Mouse (Mus musculus) forebrain, postnatal 0 days (tissue): Measurements from ENCODE around the gene Taf4. TPM values are rescaled to one million over a fixed set of nuclear protein-coding genes. Genes with fewer than 3 reads are reported as not detected.

ENCODE experiments used
- ATAC-seq: fragments of 200-750 bp; cut with Nextera tagmentation; 2 replicates; pipeline ENCODE4 v1.8.0; 2017; ENCODE audit warnings: mild to moderate bottlenecking, moderate library complexity
- DNase-seq: peaks from one replicate; pipeline ENCODE4 v3.0.0-alpha.2; 2015
- H3K27ac ChIP-seq: fragments of 300-500 bp; sonication (generic); 2 replicates; pipeline ENCODE4 v1.5.1; 2014; ENCODE audit warnings: low read depth, mild to moderate bottlenecking, antibody characterized with exemption, low read length, moderate library complexity, mixed read lengths
- H3K27me3 ChIP-seq: fragments of 300-500 bp; sonication (generic); 2 replicates; pipeline ENCODE4 v1.6.1; 2014; ENCODE audit warnings: mild to moderate bottlenecking, low read length, mixed read lengths; ENCODE audit not compliant: insufficient read depth
- H3K36me3 ChIP-seq: fragments of 300-500 bp; sonication (generic); 2 replicates; pipeline ENCODE4 v1.6.1; 2014; ENCODE audit warnings: mild to moderate bottlenecking, moderate library complexity; ENCODE audit not compliant: insufficient read depth
- H3K4me1 ChIP-seq: fragments of 300-500 bp; sonication (generic); 2 replicates; pipeline ENCODE4 v1.6.1; 2014; ENCODE audit warnings: antibody characterized with exemption; ENCODE audit not compliant: insufficient read depth
- H3K4me2 ChIP-seq: fragments of 300-500 bp; sonication (generic); 2 replicates; pipeline ENCODE4 v1.6.1; 2014; ENCODE audit warnings: low read depth, mild to moderate bottlenecking, moderate library complexity
- H3K4me3 ChIP-seq: fragments of 300-500 bp; sonication (generic); 2 replicates; pipeline ENCODE4 v1.5.1; 2014; ENCODE audit warnings: low read depth, low read length, mixed read lengths
- H3K9ac ChIP-seq: fragments of 300-500 bp; sonication (generic); 2 replicates; pipeline ENCODE4 v1.6.1; 2014; ENCODE audit warnings: mild to moderate bottlenecking
- H3K9me3 ChIP-seq: fragments of 300-500 bp; sonication (generic); 2 replicates; pipeline ENCODE4 v1.6.1; 2016; ENCODE audit warnings: low read length
- CTCF ChIP-seq: sonication (generic); IDR thresholded peaks from 2 replicates; pipeline ENCODE4 v1.5.1; 2016; ENCODE audit warnings: antibody characterized with exemption, control low read depth, low read depth
- WGBS: fragments of 180-500 bp; shearing (Covaris S2); extraction: QIAGEN DNeasy Blood & Tissue Kit; methylation state at CpG from one replicate; pipeline ENCODE4 v1.1.7; 2014; 5-methylcytosine and 5-hydroxymethylcytosine counted together
- polyA plus RNA-seq: library from polyadenylated mRNA; unstranded; fragments of >200 nt; fragmentation: Nextera tagmentation; extraction: Ambion mirVana; gene quantifications from 2 replicates; pipeline ENCODE4 v1.2.1, GENCODE M21; 2015
- total RNA-seq: library from RNA; depleted of rRNA; stranded (reverse); fragments of >200 nt; gene quantifications from 2 replicates; pipeline ENCODE4 v1.2.3, GENCODE M21; 2014

The Taf4 gene
- total and polyA plus RNA-seq, 2 experiments from 2014 or later, result 2.4 to 12.5 TPM

DNA sequence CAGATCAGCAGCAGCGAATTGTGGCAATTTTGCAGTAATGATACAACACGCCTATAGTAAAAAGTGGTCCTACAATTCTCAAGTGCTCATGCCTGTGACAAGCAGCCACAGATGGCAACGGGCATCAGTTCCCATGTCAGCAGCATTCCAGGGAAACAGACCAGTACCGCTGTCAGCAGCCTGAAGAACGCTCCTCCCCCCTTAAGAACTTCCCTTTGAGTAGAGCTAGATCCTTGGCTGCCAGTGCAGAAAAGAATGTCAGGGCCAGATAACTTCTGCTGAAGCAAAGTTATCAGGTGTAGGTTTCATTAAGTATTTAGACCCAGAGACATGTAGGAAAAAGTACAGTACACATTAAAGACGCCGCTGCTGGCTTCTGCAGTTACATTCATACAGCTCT is 8.4 kb upstream of the Taf4 start:
- TF ChIP-seq CTCF, result no peak
- no peak for ATAC-seq
- WGBS, result 45% methylated on average over 7 of the region's 7 CpGs

GRCm38 (mm10) chr2:179982715-179983114 is 6.3 kb upstream of the Taf4 start:
- no peak for DNase-seq
- H3K4me3 ChIP-seq, result no peak overlapping the region
- H3K27ac ChIP-seq, result no peak overlapping the region
- H3K36me3 ChIP-seq, result no peaks in the 10 kb centered on the region
- no peak for TF ChIP-seq CTCF
- WGBS, result 80% methylated on average over 3 of the region's 3 CpGs
- no peaks in the 10 kb centered on the region for H3K4me1 ChIP-seq
- ATAC-seq, result no peak
- H3K4me2 ChIP-seq, result no peak overlapping the region
- no peak overlapping the region for H3K9ac ChIP-seq
- no peaks in the 10 kb centered on the region for H3K27me3 ChIP-seq
- H3K9me3 ChIP-seq, result no peaks in the 10 kb centered on the region

More for the DNA sequence above, 8.4 kb upstream of the Taf4 start:
- Histone ChIP-seq H3K4me1 (no peaks in the 10 kb centered on the region), H3K4me2 (no peak overlapping the region), H3K27me3 (no peaks in the 10 kb centered on the region), H3K4me3 (no peak overlapping the region), H3K36me3 (no peaks in the 10 kb centered on the region), H3K27ac (no peak overlapping the region), H3K9me3 (no peaks in the 10 kb centered on the region), H3K9ac (no peak overlapping the region)
- no peak for DNase-seq

- no peak for TF ChIP-seq CTCF
- no peak overlapping the region for H3K9ac ChIP-seq
- H3K4me1 ChIP-seq, result no peaks in the 10 kb centered on the region
- no peak overlapping the region for H3K27ac ChIP-seq
- H3K36me3 ChIP-seq, result no peaks in the 10 kb centered on the region
- WGBS, result 51% methylated on average over 4 of the region's 4 CpGs
- ATAC-seq (no peak), DNase-seq (no peak)
- H3K27me3 ChIP-seq, result no peaks in the 10 kb centered on the region
- H3K9me3 ChIP-seq, result no peaks in the 10 kb centered on the region
- no peak overlapping the region for H3K4me2 ChIP-seq
- H3K4me3 ChIP-seq, result no peak overlapping the region
Observed at GRCm38 (mm10) chr2:179980616-179981015, 4.2 kb upstream of the Taf4 start.

DNA sequence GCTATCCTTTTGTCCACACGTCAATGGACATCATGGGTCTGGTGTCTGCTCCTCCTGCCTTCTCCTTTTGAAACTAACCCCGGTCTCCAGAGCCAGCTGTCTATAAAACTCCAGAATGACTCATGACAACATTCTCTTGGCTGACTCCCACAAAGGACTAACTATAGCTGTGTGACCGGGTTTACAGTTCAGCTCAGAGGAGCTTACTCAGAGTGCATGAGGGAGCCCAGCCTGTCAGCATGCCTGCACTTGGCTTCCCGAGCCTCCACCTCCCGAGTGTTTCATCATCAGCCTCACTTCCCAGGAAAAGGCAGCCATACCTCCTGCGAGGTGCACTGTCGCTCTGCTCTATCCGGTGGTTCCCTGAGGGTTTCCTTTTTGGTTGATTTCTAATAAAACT is 3.4 kb upstream of the Taf4 start:
- Histone ChIP-seq H3K4me3 (no peak overlapping the region), H3K27ac (no peak overlapping the region), H3K9me3 (no peaks in the 10 kb centered on the region), H3K9ac (no peak overlapping the region), H3K4me1 (0 out of 2 replicates have a peak, but pooled peaks cover 3% of the 10 kb centered on the region), H3K36me3 (no peaks in the 10 kb centered on the region), H3K27me3 (no peaks in the 10 kb centered on the region), H3K4me2 (no peak overlapping the region)
- no peak for TF ChIP-seq CTCF
- 73% methylated on average over 8 of the region's 8 CpGs for WGBS
- ATAC-seq (no peak), DNase-seq (no peak)

GRCm38 (mm10) chr2:179978250-179978649 is 1.8 kb upstream of the Taf4 start:
- no peak overlapping the region for H3K4me2 ChIP-seq
- WGBS, result 71% methylated on average over 3 of the region's 3 CpGs
- TF ChIP-seq CTCF, result no peak

GRCm38 (mm10) chr2:179977344-179978025 is 1.0 kb upstream of the Taf4 start:
- Histone ChIP-seq H3K9me3 (no peaks in the 10 kb centered on the region), H3K27me3 (no peaks in the 10 kb centered on the region), H3K4me1 (peaks cover 15% of the 10 kb centered on the region), H3K4me2 (peak overlapping the region; percentile 52), H3K27ac (peak overlapping the region; percentile 97), H3K36me3 (no peaks in the 10 kb centered on the region), H3K9ac (peak overlapping the region; percentile 98), H3K4me3 (peak overlapping the region; percentile 98)
- TF ChIP-seq CTCF, result no peak
- ATAC-seq (no peak), DNase-seq (no peak)
- WGBS, result 8% methylated on average over 10 of the region's 10 CpGs

More at GRCm38 (mm10) chr2:179978250-179978649, 1.8 kb upstream of the Taf4 start:
- no peaks in the 10 kb centered on the region for H3K27me3 ChIP-seq
- H3K9me3 ChIP-seq, result no peaks in the 10 kb centered on the region
- DNase-seq, result no peak
- peaks cover 15% of the 10 kb centered on the region for H3K4me1 ChIP-seq
- no peak overlapping the region for H3K9ac ChIP-seq
- no peak for ATAC-seq
- no peak overlapping the region for H3K27ac ChIP-seq
- no peaks in the 10 kb centered on the region for H3K36me3 ChIP-seq
- no peak overlapping the region for H3K4me3 ChIP-seq

- no peaks in the 10 kb centered on the region for H3K36me3 ChIP-seq
- peak overlapping the region; percentile 97 for H3K27ac ChIP-seq
- no peaks in the 10 kb centered on the region for H3K27me3 ChIP-seq
- no peak for DNase-seq
- H3K9ac ChIP-seq, result peak overlapping the region; percentile 98
- H3K4me1 ChIP-seq, result peaks cover 15% of the 10 kb centered on the region
- WGBS, result 0% methylated on average over 30 of the region's 54 CpGs
- TF ChIP-seq CTCF, result no peak
- H3K9me3 ChIP-seq, result no peaks in the 10 kb centered on the region
- H3K4me3 ChIP-seq, result peak overlapping the region; percentile 98
- peak overlapping the region; percentile 98 for H3K4me2 ChIP-seq
- ATAC-seq, result peak; percentile 46
Observed at GRCm38 (mm10) chr2:179976295-179976627, 185 bp downstream of the Taf4 start.
